Mouse (Mus musculus): ENCODE measurements around the gene Jund.

Gene Jund

DNA sequence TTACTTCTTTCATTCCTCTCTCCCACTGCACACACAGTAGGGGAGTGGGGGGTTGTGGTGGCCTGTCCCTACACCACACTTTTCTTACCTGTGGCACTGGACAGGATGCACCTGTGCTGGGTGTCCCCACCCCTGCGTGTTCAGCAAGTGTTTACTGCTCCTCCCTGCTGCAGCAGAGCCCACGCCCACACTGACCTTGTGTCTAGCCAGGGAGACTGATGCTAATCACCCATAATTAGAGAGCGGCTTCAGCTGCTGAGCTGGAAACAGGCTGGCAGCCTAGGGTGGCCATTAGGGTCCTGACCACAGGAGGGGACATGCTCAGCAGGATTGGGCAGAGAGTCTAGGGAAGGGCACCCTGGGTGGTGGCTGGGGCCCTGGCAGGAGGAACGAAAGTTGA, 24.0 kb upstream of the Jund start:
- DNase-seq (ENCODE audit: low spot score in 2 of 2) = no peak

DNA sequence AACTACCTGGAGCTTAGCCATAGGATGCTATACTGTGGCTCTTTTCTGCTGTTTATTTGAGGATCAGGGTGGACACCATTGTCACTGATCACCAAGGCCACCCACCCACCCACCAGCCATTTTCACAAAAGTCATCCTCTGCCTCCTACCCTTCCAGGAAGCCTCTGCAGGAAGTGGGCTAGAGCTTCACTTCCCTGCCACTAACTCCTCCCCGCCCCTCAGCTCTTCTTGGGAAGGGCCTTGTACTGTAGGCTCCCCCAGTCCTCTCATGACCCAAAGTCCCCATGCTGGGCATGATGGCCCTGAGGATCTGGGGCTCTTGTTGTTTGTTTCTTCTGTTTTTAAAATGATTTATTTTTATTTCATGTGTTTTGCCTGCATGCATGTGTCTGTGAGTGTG, 23.4 kb upstream of the Jund start:
- no peak for DNase-seq (ENCODE audit: low spot score in 2 of 2)

DNA sequence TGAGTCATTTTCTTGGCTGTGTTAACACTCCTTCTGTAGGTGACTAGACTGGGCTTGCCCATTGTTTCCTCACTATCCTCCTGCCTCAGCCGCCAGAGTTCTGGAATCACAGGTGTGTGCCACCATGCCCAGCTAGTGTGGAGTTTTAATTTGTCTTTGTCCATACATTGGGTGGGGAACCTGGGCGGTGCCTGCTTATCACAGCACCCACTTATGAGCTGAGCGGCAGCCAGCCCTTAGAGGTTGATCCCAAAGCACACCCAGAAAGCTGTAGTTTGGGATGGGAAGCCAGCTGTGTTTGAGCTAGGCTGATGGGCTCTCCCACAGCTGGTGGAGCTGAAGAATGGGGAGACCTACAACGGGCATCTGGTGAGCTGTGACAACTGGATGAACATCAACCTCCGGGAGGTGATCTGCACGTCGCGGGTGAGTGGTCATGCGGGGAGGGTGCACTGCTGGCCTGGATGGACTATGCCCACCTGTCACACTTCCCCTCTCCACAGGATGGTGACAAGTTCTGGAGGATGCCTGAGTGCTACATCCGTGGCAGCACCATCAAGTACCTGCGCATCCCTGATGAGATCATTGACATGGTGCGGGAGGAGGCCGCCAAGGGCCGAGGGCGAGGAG, 21.2 kb upstream of the Jund start:
- DNase-seq (ENCODE audit: low spot score in 2 of 2) = no peak

DNA sequence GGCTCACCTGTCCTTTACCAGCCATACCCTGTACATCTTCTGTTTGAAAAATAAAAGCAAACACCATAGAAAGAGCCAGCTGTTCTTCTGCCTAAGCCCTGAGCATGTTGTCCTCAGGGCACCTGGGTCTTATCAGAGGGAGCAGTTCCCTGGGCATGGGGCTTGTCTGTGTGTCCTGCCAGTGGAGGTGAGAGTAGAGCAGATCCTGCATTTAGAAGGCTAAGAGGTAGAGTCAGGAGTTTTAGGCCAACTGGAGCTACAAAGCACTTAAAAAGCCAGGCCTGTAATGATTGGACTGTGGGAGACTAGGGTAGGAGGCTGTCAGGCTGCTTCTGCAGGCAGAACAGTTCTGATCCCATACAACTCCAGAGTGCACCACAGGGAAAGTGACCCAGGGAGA, 20.1 kb upstream of the Jund start:
- DNase-seq (ENCODE audit: low spot score in 2 of 2) = no peak

DNA sequence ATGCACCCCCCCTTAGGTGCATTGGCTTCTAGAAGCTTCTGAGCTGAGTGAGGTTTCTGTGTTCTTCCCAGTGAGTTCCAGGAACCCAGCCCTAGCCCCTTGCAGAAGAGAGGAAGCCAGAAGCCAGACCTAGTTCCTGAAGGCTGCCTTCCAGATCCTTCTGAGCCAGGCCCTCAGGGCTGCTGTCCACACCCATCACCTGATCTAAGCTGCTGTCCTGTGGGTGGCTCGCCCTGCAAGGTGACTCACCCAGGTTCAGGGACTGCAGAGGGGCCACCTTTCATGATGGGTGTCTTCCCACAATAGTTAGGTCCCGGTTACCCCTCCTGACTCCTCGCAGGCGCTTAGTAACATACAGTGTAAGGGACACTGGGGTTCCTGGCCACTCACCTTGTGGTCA, 19.3 kb upstream of the Jund start:
- DNase-seq (ENCODE audit: low spot score in 2 of 2) = no peak

DNA sequence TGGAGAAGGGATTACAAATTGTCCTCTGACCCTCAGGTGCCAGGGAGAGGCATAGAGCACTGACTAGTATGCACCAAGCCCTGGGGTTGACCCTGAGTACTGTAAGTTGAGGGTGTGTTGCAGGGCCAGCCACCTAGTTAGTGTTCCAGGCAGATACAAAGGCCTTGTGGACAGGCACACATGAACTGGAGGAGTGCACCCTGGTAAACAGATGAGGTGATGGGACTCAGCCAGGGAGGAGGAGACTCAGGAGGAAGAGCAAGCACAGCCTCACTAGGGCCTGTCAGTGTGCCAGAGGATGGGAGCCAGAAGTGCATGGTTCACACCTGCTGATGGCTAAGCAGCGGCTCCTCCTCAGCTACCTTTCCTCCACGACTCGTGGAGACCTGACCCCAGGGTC, 18.7 kb upstream of the Jund start:
- DNase-seq (ENCODE audit: low spot score in 2 of 2) = no peak

DNA sequence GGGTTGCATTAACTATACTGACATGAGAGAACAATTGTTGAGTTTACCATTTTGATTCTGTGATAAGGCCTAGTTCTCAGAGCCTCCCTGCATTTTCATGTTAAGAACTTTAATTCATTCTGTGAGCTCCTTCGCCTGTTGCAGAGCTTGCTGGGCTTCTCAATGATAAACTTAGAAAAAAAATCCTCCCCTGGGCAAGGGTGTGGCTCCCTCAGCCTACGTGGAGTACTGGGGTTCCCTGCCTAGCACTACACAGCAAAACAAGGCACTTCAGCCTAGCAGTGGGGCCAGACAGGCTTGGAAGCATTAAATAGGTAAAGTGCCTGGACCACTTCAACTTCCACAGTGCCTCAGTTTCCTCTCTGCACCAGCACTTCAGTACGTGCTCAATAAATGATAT, 17.3 kb upstream of the Jund start:
- DNase-seq (ENCODE audit: low spot score in 2 of 2) = no peak

DNA sequence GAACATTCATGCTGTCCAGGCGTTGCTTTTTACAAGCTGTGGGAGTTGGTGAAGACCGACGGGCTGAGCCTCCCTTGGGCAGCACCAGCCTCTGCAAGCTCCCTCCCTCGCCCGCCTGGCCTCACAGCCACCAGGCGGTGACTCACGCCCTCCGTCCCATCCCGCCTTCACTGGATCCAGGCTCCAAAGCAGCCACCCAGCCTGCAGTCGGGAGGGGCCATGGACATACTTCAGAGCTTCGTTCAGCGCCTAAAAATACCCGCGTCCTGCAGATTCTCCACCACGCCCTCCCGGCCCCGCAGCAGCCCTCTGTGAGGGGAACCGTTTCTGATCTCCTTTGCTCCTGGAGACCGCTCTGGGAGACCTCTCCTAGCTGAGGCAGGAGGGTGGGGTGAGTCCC, 16.6 kb upstream of the Jund start:
- no peak for DNase-seq (ENCODE audit: low spot score in 2 of 2)

DNA sequence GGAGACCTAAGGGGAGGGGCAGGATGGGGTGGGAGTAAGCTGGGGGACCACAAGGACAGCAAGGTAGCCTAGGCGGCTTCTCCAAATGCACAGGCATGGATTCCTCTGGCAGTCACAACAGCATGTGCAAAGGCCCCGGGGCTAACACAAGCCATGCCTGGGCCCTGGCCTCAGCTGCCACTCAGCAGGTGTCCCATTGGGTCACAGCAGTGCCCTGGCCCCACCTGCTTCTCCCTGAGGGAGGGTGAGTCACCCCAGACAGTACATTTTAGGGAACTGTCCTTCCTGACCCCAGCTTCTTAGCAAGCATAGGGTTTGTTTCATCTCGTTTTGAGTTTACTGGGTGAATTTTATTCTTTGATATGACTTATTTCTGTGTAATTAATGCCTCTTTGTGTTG, 16.1 kb upstream of the Jund start:
- no peak for DNase-seq (ENCODE audit: low spot score in 2 of 2)

DNA sequence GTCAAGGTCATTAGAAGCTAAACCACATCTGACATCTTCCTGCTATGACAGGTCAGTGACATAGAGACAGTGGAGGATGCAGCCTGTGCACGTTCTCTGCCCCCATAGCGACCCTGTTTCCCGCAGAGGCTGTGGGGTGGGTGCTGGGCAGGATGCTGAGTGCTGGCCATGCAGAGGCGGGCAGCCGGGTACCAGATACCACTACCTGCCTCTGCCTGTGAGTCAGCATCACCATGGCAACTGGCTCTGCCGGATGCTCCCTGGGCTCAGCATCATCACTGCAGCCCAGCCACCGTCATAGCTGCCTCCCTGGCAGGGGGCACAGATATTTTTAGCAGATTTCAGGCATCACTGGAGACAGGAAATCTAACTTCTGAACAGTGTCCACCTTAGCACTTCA, 14.5 kb upstream of the Jund start:
- peak; percentile 63 to 82 for DNase-seq (ENCODE audit: low spot score in 2 of 2)

DNA sequence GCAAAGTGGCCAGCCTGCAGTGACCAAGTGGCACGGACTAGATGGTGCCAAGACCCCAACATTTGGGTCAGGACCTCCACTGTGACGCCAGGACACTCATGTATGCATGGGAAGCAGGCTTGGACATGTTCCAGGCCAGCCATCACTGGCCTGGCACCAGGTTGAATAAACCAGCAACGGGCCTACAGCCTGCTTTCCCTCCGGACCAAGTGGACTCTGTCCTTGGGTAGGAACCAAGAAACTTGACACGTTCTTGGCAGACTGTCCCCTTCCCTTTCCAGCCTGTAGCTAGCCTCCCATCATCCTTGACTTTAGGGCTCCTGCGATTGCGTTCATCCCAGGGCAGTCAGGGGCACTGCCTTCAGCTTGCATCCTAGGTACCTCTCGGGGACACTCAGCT, 11.2 kb upstream of the Jund start:
- no peak for DNase-seq (ENCODE audit: low spot score in 2 of 2)

DNA sequence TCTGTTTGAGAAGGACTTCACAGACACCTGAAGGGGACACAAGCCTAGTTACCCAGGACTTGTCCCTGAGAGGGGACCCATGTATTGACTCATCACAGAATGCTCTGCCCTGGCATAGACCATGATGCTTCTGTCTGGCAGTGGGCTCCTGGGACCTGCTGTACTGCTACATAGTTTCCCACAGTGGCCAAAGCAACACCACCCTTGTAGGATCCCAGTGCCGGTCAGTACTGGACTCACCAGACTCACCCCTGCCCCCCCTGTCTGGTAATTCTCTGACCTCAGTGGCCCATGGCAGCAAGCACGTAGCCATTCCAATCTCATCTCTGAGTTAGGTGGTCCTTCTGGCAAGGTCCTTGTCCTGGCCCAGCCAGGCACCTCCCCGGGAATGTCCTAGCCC, 10.6 kb upstream of the Jund start:
- DNase-seq (ENCODE audit: low spot score in 2 of 2) = no peak

DNA sequence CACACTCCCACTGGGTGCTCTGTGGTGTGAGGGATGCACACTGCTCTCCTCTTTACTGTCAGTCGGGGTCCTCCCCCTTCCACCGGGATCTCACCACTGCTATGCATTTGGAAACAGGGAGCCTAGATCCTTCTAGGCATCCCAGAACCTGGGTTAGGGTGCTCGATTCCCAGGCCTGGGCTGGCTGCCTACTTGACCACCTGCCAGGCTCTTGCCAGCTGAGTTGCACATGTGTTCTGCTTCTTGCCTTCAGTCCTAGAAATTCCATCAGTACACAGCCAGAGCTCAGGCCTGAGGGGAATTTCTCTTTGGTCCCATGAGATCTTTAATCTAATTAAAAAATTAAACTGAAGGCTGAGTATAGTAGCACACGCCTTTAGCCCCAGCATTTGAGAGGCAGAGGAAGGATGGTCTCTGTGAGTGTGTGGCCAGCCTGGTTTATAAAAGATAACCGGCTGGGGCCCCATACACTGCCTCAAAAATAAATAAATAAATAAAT, 8.8 kb upstream of the Jund start:
- DNase-seq (ENCODE audit: low spot score in 2 of 2) = no peak

DNA sequence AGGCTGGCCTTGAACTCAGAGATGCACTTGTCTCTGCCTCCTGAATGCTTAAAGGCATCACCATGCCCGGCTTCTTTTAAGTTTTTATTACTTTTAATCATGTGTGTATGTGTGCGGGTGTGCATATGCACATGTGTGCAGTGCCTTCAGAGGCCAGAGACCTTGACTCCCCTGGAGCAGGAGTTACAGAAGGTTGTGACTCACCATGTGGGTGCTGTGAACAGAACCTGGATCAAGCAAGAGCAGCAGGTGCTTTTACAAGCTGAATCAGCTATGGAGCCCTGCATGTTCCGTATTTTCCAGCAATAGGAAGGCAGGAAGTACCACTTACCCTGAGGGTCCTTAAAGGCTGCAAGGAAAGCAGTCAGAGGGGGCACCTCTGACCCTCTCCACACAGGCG, 7.5 kb upstream of the Jund start:
- no peak for DNase-seq (ENCODE audit: low spot score in 2 of 2)

DNA sequence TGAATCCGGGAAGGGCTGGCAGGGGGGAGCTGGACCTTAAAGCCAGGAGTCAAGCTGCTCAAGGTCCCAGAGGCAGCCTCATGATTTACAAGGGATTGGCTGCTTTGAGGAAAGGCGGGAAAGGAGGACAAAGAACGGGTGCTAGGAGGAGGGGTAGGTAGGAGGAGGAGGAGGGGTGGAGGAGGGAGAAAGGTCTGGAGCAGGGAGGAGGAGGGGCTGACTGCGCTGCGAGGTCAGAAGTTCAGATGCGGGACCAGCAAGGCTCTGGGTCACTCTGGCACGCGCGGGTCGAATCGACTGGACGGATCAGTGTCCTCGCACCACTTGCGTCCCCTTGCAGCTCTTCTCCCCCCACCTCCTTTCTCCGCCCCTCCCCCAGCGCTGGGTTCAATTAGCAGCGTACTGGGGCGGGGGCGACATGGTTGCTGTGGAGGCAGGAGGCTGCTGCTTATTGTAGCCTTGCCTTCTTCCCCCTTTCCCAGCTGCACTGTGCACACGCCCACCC, 7.0 kb upstream of the Jund start:
- DNase-seq (ENCODE audit: low spot score in 2 of 2) = no peak

DNA sequence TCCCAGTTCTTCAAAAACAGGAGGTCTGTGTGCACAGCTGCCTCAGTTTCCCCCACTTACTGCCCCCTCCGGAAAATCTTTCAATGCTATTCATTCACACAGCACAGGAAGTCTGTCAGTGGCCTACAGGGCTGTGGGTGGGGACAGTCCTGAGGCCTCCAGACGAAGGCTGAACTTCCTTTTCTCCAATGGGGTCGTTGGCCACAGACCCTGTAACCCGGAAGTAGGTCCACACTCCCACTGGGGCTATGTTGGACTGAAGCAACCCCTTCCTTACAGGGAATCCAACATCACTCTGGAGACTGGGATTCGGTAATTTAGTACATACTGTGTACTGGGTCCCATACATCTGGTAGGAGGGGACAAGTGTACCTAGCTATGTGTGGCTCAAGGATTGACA, 5.1 kb upstream of the Jund start:
- no peak for DNase-seq (ENCODE audit: low spot score in 2 of 2)

DNA sequence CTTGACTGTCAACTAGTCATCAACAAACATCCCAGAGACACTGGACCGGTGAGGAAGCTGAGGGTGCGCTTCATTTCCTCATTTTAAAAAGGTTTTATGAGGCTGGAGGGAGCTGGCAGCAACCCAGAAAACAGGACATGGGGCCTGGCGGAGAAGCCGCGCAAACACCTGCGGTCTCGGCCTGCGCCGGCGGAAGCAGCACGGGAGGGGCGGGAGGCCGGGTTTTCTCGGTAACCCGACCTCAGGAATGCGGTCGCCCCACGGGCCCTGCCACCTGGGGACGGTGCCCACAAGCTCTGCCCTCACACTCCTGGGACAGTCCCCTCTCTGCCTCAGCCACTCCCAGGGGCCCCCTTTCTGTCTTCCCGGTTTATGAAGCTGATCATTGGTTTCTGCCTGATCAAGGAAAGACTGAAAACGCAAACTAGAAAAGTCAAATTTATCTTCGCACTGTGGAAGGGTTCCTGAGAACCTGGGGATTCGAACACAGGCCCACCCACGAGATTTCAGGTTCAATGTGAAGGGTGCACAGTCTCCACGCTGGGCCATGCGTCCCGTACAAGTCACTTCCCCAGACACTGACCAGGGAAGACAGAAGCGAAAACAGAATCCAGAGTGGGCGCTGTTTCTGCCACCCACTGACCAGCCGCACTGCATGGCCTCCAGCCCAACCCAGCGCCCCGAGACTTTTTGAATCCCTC, 3.3 kb upstream of the Jund start:
- no peak for DNase-seq (ENCODE audit: low spot score in 2 of 2)

DNA sequence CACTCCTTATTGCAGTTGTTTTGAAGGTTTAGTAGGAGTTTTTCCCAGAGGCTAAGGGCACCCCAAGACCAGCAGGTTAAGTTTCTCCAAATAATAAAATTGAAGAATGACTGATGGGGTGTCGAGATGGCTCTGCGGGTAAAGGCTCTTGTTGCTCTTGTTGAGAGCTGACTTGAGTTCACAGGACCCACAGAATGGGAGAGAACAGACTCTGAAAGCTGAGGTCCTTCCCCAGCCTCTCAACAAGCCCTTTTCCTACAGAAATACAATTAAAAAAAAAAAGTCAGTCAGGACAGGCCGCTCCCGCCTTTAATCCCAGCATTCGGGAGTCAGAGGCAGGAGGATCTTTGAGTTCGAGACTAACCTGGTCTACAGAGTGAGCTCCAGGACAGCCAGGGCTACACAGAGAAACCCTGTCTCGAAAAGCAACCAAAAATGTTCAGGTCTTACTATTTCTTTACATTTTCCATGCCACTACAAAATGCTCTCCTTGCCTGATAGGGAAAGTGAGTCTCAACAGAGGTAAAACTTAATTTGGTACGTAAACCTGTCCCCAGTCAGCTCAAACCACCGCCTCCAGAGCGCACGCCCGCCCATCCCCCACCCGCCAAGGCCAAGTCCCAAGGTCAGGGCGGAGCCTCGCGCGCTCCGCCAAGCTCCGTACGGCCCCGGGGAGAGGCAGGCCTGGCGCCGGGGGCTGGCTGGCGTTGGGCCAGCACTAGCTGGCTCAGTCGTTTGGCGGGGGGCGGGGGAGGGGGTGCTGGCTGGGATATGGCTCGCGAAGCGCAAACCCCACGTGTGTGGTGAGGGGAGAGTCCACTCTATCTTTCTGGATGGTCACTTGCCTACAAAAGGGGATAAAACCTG, 2.5 kb upstream of the Jund start:
- peak in 1 of 2 experiments; percentile 50 for DNase-seq (ENCODE audit: low spot score in 2 of 2)

DNA sequence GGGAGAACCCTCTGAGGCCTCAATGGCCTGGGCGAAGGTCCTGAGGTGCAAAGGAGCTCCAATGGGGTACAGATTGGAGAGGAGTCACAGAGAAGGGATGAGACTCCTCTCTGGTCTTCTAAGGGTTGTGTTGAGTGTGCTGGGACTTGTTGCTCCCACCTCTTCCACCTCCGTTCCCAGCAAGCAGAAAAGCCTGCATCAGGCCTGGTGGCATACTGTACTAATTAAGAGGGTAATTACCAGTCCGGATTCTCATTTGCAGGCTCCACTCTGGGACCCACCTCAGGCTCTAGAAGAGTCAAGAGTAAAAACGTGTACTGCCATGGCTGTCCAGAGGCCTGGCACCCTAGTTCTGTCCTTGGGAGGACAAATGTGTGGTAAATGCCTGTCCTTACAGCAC, 1.8 kb upstream of the Jund start:
- DNase-seq (ENCODE audit: low spot score in 2 of 2) = no peak

DNA sequence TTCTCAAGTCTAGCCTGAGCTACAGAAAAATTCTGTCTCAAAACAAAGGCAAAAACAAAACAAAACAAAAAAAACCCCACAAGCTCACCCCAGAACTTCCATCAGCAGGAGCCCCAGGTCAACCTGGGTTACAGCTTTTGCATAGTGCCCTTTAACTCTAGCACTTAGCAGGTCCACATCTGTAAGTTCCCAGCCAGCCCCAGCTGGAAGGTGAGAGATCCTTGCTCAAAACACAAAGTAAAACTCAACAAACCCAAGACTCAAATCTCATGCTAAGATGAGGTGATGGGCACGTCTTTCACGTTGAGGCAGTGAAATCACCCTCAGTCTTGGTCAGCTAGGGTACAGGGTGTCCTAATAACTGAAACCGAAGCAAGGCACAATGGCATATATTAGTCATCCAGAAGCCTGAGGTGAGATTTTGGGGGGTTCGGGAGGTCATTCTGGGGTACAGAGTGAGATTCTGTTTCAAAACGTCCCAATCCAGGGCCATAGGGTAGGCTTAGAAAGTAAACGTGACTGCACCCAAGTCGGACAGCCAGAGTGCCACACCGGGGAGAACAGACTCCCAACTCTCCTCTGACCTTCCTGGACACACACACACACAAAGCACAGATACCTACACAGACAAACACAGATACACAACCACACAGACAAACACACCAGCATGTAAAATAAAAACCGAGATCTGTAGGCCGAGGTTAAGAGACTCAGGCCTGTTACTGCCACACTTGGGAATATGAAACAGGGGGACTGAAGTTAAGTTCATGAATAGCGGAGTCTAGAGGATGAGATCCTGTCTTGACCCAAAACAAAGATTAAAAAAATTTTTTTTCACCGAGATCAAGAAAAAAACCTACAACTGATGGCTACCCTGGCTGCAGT, 1.1 kb upstream of the Jund start:
- no peak for DNase-seq (ENCODE audit: low spot score in 2 of 2)

DNA sequence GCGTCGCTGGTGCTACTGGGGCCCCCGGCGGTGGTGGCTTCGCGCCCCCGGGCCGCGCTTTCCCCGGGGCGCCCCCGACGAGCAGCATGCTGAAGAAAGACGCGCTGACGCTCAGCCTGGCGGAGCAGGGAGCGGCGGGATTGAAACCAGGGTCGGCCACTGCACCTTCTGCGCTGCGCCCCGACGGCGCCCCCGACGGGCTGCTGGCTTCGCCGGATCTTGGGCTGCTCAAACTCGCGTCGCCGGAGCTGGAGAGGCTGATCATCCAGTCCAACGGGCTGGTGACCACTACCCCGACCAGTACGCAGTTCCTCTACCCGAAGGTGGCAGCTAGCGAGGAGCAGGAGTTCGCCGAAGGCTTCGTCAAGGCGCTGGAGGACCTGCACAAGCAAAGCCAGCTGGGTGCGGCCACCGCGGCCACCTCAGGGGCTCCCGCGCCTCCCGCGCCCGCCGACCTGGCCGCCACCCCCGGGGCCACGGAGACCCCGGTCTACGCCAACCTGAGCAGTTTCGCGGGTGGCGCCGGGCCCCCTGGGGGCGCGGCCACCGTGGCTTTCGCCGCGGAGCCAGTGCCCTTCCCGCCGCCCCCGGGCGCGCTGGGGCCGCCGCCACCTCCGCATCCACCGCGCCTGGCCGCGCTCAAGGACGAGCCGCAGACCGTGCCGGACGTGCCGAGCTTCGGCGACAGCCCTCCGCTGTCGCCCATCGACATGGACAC, 526 bp downstream of the Jund start:
- no peak for DNase-seq (ENCODE audit: low spot score in 2 of 2)
